Mouse (Mus musculus) left cerebral cortex, adult 8-10 months (tissue): Measurements from ENCODE around the gene Orc3. TPM values are rescaled to one million over a fixed set of nuclear protein-coding genes. Genes with fewer than 3 reads are reported as not detected.

Experiments used
- total RNA-seq, 4 experiments: library from RNA; stranded (reverse); gene quantifications; 2 replicates each; pipeline ENCODE4 v1.2.4; 2022

The Orc3 gene
- total RNA-seq, 4 experiments from 2014 or later: 50.4 to 54.8 (median 53.0) TPM

Other genes with a start within 250 kb of the Orc3 start
- gene Akirin2, start 64.0 kb downstream of the Orc3 start, total RNA-seq: 100 to 1,000 TPM in 2 of 4 experiments, 10 to 100 TPM in 2; 95.2 to 106 (median 99.5) TPM
- 10 to 100 TPM; 31.8 to 37.2 (median 35.3) TPM for gene Rars2, start within 50 bp of the Orc3 start, total RNA-seq
- gene Slc35a1, start 72.5 kb upstream of the Orc3 start, total RNA-seq: 10 to 100 TPM; 20.6 to 23.8 (median 21.5) TPM
- 1 to 10 TPM; 1.4 to 2.6 (median 1.7) TPM for gene Cfap206, start 115.3 kb upstream of the Orc3 start, total RNA-seq
- gene Gm136, start 141.3 kb upstream of the Orc3 start, total RNA-seq: under 1 TPM in 3 of 4 experiments, not detected in 1; 0.25 to 0.38 (median 0.28) TPM
- 10 to 100 TPM; 16.6 to 23.7 (median 21.4) TPM for gene Smim8, start 163.5 kb upstream of the Orc3 start, total RNA-seq